Mouse (Mus musculus) bone marrow, adult 2 months (tissue): Measurements from ENCODE around the gene Tfb1m.

Experiments used
- CTCF ChIP-seq: fragments of 200-500 bp; IDR thresholded peaks from 2 replicates; pipeline ENCODE4 v1.5.1; 2011; ENCODE audit warnings: low read length, control low read depth; ENCODE audit not compliant: control insufficient read depth, insufficient read depth
- POLR2A ChIP-seq: fragments of 200-500 bp; IDR thresholded peaks from 2 replicates; pipeline ENCODE4 v1.6.1; 2011; ENCODE audit warnings: low read depth, mild to moderate bottlenecking, control low read depth, low read length, borderline replicate concordance; ENCODE audit not compliant: control insufficient read depth

GRCm38 (mm10) chr17:3516406-3516805 is 41.2 kb downstream of the Tfb1m start:
- TF ChIP-seq POLR2A, result no peak
- no peak for TF ChIP-seq CTCF
